Mouse (Mus musculus) cerebellum, adult 2 months (tissue): Measurements from ENCODE around the gene Rad51.

ENCODE experiments used
- CTCF ChIP-seq: fragments of 200-500 bp; IDR thresholded peaks from 2 replicates; pipeline ENCODE4 v1.5.1; 2011; ENCODE audit warnings: low read depth, mild to moderate bottlenecking, control low read depth, low read length, moderate library complexity, borderline replicate concordance; ENCODE audit not compliant: insufficient read depth
- POLR2A ChIP-seq: fragments of 200-500 bp; IDR thresholded peaks from 2 replicates; pipeline ENCODE4 v1.6.1; 2011; ENCODE audit warnings: low read length, control low read depth, borderline replicate concordance; ENCODE audit not compliant: insufficient read depth

GRCm38 (mm10) chr2:119155388-119155787 lies 42.8 kb downstream of the Rad51 start:
- no peak for TF ChIP-seq CTCF
- TF ChIP-seq POLR2A: no peak
